Mouse (Mus musculus): ENCODE measurements around the gene Nsun6.

The Nsun6 gene

GRCm38 (mm10) chr2:15054945-15055637 lies at the start of gene Nsun6:
TSS of gene Nsun6 (minus strand) at chr2:15055069.
- DNase-seq (ENCODE audit: low spot score in 2 of 2) = peak; percentile 94 to 96

- DNase-seq (ENCODE audit: low spot score in 2 of 2) = no peak
These were observed 49.5 kb upstream of the Nsun6 start for GRCm38 (mm10) chr2:15104386-15104785.

- no peak for DNase-seq (ENCODE audit: low spot score in 2 of 2)
These were observed 41.7 kb upstream of the Nsun6 start for GRCm38 (mm10) chr2:15096514-15097090.

DNA sequence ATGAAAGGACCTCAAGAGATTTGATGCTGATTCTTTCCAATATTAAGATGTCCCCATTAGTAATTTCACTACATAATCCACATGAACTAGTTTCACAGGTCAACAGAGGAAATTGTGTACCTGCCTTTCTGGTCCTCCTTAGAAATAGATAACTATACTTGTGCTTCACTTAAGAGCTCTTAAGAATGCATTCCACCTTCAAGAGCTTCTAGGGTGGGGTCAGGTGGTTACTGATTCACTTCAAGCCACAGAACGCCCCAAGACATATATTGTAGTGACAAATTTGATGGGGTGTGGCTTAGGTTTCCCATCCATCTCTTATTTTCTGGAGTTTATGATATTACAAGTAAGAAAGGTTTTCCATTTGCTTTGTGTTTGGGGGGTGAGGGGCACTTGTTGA lies 32.4 kb upstream of the Nsun6 start:
- no peak for DNase-seq (ENCODE audit: low spot score in 2 of 2)

- DNase-seq (ENCODE audit: low spot score in 2 of 2) = no peak
These were observed 28.8 kb upstream of the Nsun6 start for GRCm38 (mm10) chr2:15083702-15084101.

DNA sequence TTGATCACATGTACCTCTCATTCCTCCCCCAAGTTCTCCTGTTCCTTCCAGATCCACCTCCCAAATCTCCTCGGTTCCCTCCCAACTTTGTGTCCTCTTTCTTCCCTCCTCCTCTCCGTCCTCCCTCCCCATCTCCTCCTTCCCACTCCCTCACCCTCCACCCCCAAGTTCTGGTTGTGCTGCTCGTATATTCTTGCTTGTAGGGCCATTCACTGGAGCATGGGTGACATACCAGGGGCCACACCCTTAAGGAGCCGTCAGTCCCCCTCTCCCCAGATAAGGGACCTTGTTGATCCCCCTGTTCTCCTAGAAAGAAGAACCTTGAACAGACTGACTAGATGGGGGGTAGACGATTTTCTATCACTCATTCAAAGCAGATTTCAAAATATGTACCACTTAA lies 12.2 kb upstream of the Nsun6 start:
- no peak for DNase-seq (ENCODE audit: low spot score in 2 of 2)

DNA sequence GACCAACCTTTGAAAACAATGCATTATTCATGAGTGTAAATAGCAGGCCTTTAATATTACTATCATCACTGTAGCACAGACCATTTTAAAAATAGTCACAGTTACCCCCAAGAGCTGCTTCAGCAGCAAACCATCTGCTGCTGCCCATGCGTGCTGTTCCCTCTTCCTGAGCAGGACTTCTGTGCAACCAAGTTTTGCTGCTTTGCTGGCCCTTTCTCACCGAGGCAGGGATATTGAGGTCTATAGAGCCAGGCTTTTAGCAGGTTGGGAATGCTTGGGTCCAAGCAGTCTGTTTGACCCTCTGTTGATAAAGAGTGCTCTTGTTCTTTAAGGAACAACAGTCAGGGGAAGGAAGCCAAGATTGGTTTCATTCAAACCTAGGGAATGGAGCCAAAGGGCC lies 10.6 kb upstream of the Nsun6 start:
- DNase-seq (ENCODE audit: low spot score in 2 of 2) = no peak

DNA sequence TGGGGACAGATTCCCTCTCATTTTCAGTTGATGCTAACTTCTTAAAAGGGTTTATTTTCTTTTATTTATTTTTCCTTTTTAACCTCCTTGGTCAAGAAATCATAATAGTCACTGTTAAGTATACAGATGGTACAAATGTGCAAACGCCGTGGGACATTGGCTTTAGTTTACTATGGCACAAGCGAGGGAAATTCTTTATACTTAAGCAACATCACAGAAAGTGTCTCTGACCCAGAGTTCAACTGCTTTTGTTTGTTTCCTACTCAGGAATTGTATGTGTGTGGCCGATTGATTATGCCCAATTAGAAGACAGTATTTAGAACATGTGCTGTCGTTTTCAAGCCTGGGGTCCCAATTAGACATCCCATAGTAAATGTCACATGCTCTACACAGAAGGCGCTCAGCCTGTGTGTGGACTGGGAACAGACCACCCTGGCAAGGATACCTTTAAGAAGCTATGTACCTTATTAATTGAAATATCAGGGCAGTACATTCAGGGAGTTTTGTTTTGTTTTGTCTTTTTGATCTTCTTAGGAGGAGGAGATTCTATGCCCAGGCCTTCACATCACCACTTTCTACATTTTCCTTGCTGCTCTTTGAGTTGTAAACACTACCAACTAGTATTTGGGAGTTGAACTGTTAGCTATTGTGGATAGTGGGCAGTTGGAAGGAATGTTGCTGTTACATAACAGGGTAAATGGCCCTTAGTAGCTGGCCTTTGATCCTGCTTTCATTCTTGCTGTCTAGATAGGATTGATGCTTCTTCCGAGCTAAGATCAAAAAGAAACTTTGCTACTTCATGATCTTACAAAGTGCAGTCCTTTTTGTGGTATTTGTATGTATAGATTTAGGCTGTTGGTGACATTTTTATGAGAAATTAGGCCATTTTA lies 9.8 kb upstream of the Nsun6 start:
- DNase-seq (ENCODE audit: low spot score in 2 of 2) = no peak

- no peak for DNase-seq (ENCODE audit: low spot score in 2 of 2)
These were observed 8.9 kb upstream of the Nsun6 start for GRCm38 (mm10) chr2:15063815-15064214.

DNA sequence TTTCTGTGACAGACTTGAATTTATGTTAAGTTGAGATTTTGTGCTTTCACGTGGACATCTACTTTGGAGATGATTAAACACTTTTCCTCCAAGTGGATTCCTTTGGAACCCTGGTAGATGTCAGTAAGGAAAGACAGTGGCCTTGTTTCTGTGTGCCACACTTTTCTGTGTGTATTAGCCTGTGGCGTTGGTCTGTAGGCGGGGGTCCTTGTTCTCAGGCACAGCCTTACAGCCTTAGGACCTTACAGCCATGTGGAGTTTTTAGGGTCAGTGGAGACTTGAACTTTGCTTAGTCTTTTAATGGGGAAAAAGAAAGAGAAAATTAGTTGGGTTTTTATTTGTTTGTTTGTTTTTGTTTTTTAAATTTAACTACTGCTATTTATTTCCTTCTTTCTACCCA lies 6.0 kb upstream of the Nsun6 start:
- no peak for DNase-seq (ENCODE audit: low spot score in 2 of 2)

DNA sequence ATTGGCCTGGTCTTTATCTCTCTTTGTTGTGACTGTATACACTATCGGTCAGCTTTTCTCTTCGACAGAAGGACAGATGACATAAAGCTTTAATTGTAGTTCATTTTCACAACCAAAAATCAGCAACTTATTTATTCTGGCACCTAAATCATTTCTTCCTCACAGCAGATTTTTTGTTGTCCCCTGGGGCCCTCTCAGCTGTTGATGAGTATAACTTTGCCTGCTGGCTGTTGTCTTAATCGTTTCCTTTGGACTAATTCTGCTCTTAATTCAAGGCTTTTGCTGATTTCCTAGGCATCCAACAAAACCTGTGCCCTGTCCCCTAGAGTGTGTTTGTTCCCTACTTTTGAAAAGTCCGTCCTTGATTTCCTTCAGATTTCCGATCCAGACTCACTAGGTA lies 3.4 kb upstream of the Nsun6 start:
- no peak for DNase-seq (ENCODE audit: low spot score in 2 of 2)

- DNase-seq (ENCODE audit: low spot score in 2 of 2) = no peak
These were observed 877 bp upstream of the Nsun6 start for GRCm38 (mm10) chr2:15055741-15056151.

DNA sequence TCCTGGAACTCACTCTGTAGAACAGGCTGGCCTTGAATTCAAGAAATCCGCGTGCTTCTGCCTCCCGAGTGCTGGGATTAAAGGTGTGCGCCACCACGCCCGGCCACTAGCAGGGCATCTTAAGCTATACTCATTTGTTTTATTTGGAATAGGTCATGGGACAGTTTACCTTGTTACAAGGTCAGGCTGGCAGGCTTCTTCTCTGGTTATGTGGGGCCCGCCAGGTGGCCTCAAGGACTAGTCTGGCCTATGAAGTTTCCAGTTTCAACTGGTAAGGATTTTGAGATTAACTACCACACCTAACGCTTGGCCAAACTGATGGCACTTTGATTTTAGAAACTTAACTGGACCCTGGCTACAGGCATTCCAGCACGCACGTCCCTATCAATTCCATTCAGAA lies 373 bp downstream of the Nsun6 start:
- no peak for DNase-seq (ENCODE audit: low spot score in 2 of 2)

GRCm38 (mm10) chr2:15049117-15049873 lies 5.6 kb downstream of the Nsun6 start, which contains the start of gene Arl5b:
TSS of gene Arl5b (plus strand) at chr2:15049395.
- DNase-seq (ENCODE audit: low spot score in 2 of 2) = peak; percentile 96 to 97

- DNase-seq (ENCODE audit: low spot score in 2 of 2) = peak; percentile 35
These were observed 14.5 kb downstream of the Nsun6 start for GRCm38 (mm10) chr2:15040326-15040725.

DNA sequence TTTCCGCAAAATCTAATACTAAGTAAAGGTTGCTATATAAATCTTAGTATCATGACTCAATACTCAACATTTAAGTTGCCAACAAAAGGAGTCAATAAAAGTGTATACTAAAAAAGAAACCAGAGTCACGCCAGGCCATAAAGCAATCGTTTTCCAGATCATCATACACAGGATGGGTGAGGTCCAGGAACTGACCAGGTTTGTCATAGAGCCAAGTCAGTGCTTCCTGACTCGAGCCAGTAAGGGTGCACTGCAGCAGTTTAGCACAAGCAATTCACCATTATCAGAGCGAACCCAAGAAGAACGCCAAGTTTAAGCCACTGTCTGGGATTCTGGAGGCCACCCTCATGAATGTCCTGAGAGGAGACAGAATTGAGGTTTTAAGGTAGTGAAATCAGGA lies 16.2 kb downstream of the Nsun6 start:
- DNase-seq (ENCODE audit: low spot score in 2 of 2) = no peak

GRCm38 (mm10) chr2:15027816-15028215 lies 27.1 kb downstream of the Nsun6 start:
- DNase-seq (ENCODE audit: low spot score in 2 of 2) = no peak

- DNase-seq (ENCODE audit: low spot score in 2 of 2) = no peak
These were observed 28.1 kb downstream of the Nsun6 start for GRCm38 (mm10) chr2:15026817-15027216.

- DNase-seq (ENCODE audit: low spot score in 2 of 2) = no peak
These were observed 46.8 kb downstream of the Nsun6 start for GRCm38 (mm10) chr2:15008072-15008471.

- DNase-seq (ENCODE audit: low spot score in 2 of 2) = no peak
These were observed 47.3 kb downstream of the Nsun6 start for GRCm38 (mm10) chr2:15007531-15007930.

GRCm38 (mm10) chr2:14997836-14998235 lies 57.0 kb downstream of the Nsun6 start:
- no peak for DNase-seq (ENCODE audit: low spot score in 2 of 2)

- peak in 1 of 2 experiments; percentile 32 for DNase-seq (ENCODE audit: low spot score in 2 of 2)
These were observed 58.8 kb downstream of the Nsun6 start for GRCm38 (mm10) chr2:14996036-14996435.
